Mouse (Mus musculus) skeletal muscle tissue, adult 2 months (tissue): ENCODE measurements at regions not wholly inside any gene's neighbourhood (a gene's known extent, or its start where the extent isn't known, plus 50 kb on each side); places are given as distances from the start of the nearest gene placed in this dataset.

Source experiments
- DNase-seq: peaks from one replicate; pipeline ENCODE4 v3.0.0-alpha.2; 2012; ENCODE audit warnings: low read depth, low spot score

GRCm38 (mm10) chr7:36940611-36941010 is 242.7 kb downstream of the Tshz3 start:
- no peak for DNase-seq

- DNase-seq: no peak
These were observed 247.3 kb downstream of the Tshz3 start for GRCm38 (mm10) chr7:36945024-36945815.

DNA sequence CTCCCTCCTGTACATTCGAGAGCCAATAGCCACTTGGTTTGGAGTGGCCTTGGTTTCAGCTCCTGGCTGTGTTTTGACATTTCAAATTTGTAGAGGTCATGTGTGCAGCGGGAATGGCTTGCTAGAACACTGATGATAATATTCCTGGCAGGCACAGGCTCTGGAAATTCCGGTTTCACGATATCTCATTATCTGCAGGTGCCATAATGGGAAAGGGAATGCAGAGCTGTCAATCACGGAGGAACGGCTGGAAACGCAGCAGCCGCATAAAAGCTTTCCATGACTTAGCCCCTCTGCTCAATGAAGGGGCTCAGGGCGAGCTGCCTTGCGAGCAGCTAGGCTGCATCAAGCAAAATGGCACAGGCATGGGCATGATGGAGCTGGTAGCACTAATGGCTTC is 251.6 kb downstream of the Tshz3 start:
- DNase-seq: no peak

GRCm38 (mm10) chr7:36955376-36955775 is 257.5 kb downstream of the Tshz3 start:
- DNase-seq: no peak

- DNase-seq: peak; percentile 64
These were observed 260.3 kb downstream of the Tshz3 start for GRCm38 (mm10) chr7:36958255-36958654.

GRCm38 (mm10) chr7:36971772-36972171 is 273.9 kb downstream of the Tshz3 start:
- no peak for DNase-seq

DNA sequence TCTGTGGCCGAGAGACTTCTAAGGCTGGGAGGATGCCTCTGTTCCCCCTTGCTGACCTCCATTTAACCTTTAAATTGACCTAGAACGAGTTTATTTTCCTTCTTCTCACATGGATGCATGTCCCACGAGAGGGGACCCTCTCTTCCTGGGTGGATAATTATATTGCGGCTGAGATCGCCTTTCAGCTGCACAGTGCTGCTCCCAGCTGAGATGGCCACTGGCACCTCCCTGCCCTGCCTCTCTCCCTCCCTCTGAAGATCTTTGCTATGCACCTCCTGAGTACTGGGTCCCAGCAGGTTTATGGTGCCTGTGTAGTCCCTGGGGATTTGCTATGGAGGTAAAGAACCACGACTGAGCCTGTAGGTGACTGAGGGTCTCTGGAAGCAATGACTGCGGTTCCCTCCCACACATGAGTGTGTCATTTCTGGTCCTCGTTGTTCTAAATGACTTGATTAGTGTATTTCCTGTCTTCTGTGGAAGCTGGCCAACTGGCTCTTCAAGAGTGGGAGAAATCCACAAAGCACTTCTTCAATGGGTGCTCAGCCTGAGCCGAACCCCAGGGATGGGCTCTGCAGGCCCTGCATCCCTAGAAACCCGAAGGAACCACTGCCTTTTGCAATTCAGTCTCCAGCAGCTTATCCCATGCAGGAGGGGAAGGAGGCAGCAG is 275.9 kb downstream of the Tshz3 start:
- no peak for DNase-seq

DNA sequence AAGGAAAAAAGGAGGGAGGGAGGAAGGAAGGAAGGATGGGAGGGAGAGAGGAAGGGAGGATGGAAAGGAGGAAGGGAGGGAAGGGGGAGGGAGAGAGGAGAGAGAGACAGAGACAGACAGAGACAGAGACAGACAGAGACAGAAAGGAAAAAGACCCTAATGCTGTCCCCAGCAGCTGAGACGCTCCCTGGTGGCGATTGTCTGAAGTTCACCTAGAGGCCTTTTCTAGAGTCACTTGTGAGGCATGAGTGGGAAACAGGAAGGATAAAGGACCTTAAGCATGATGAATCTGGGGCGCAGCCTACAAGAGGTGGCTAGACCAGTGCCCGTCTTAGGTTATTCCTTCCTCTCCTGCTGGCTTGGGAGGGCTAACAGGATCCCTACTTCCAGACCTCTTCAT is 276.7 kb downstream of the Tshz3 start:
- DNase-seq: no peak

- no peak for DNase-seq
These were observed 277.6 kb downstream of the Tshz3 start for GRCm38 (mm10) chr7:36975475-36975874.

- DNase-seq: no peak
These were observed 279.9 kb downstream of the Tshz3 start for GRCm38 (mm10) chr7:36977819-36978218.

DNA sequence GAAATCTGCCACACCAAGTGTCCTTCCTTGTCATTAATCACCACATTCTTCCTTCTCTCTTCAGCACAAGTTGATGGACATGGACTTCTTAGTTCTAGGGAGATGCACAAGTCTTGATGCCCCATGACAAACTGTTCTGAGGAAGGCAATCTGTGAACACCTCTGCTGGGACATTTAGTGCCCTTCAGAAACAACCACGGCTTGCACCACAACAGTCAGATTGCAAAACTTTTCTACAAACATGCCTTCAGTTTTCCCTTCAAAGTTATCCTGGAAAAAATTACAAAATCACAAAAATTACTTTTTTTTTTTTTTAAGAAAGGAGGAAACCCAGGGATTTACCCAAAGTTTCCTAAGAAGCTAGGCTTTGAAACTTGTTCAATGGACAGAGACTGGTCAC is 291.5 kb downstream of the Tshz3 start:
- DNase-seq: no peak

DNA sequence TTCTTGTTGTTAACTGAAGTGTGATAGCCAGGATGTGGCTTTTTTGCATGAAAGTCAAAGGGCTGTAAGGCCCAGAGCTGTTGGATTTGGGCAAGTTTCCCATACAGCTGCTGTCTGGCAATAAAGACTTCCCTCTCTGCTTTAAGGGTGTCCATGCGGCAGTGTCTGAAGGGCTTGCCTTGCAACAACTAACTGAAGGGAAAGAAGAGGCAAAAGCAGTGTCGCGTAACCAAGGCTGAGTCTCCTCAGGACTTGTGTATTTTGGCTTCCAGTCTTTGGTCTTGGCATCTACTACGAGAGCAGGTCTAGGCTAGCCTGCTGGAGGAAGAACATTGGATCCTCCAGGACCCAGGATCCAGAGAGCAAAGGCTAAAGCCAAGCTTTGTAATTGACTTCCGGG is 306.7 kb downstream of the Tshz3 start:
- peak; percentile 66 for DNase-seq

- DNase-seq: no peak
These were observed 307.8 kb downstream of the Tshz3 start for GRCm38 (mm10) chr7:37005701-37006100.

DNA sequence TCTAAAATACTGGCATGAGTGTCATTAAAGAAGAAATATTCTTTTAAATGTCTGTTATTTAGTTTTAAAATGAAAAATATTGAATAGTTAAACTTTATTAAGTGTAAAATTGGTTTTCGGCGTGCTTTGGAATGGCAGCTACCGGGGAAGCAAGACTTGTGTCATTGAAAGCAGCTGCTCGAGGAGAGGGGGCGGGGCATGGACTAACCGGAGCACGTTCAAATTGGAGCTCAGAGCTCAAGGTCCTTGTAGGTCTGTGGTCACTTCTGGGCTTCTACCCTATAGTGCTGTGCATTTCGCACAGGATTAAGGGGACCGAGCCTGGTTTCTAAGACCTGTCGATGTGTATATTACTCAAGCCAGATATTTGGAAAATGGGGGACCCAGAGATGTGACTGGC is 309.0 kb downstream of the Tshz3 start:
- DNase-seq: peak; percentile 14

DNA sequence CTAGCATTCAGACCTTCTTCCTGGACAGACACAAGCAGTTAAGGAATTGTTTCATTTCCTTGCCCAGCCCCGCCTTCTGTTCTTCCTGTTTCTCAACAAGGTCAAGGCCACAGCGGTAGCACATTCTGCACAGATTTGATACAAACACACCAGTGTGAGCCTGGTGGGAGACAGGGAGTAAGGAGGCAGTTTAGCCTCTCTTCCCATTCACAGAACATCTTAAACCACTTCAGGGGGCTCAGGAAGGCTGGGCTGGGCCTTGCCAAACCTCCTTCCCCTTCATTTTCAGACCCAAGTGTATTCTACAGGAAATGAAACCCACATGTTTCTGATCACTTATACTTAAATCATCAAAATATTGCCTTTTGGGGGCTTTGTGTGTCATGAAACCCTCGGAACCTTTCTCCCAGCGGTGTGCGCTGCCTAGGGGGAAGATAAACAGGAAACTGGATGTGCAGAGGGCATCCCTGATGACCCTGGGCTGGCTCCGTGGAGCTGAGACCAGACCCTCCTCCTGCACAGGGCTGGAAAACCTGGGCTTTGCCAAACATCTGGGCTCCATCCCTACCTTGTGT is 313.3 kb downstream of the Tshz3 start:
- DNase-seq: peak; percentile 24

DNA sequence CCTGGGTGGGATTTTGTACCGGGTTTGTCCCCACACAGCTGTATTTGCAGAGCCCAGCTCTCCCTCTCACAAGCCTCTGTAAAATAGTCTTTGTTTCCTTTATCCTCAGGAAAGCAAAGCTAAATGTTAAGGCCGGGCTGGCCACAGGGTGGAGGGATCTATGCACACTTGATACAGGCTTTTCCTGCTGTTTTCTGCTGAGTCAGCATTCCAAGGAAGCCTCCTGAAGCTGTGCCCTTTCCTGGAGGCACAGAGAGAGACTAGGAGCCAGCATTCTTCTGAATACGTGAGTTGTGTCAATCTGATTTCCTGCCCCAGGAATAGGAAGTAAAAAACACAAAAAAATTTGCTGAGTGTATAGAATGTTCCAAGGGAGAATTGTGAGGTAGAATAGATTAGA is 322.2 kb downstream of the Tshz3 start:
- no peak for DNase-seq

DNA sequence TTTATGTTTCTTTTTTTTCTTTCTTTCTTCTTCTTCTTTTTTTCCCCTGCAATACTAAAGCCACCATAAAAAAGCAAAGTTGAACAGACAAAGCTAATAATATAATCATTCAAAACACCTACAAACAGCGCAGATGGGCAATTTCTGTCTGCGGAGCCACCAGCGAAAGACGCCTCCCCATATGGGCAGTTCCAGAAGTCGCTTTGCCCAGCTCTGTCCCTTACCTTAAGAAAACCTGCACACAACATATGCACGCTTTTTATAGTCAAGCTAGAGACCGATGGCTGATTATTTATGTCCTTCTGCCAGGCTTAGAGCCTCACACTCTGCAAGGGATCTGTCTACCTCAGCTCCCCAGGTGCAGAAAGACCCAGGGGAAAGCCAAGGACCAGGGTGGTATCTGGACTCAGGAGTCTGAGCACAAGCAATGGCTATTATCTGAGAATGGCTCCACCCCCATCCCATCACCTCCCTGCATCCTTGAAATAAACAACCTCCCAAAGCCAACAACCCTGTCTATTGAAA is 326.6 kb downstream of the Tshz3 start:
- no peak for DNase-seq

DNA sequence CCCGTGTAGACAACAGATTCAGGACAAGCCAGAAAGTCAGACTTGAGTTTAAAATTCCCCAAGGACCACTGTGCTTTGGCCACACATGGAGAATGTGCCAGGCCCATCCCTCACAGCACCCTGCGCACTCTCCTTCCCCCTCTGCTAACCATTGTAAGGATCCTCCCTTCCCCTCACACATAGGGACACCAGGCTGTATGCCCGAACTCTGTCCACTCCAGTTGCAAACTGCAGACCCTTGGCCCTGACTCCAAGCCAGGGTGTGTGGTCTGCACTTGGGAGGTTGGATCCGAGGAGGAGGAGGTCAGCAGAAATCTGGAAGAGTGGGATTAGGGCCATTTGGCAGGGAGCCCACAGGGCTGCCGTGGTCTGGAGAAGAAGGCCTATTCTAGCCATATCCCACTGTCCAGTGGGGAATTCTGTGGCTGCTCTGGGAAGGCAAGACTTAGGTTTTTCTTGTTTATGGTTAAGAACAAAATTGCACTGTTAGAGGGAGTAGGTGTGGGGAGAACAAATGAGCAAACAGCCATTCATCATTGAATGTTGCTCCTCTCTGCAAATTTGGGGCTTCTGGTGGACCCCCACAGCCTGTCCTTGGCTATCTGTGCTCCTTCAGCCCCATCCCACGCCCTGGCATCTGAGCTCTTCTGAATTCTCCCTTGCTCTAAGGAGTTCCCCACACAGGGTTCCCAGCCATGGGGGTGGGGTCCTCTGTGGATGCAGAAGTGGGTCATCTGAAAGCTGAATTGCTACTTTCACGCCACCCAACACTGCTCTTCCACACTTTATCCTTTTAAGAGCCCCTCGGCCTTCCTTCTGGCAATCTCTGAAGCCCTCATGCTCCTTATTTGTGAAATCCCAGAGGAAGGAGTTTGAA is 366.9 kb downstream of the Tshz3 start:
- DNase-seq: peak; percentile 5

DNA sequence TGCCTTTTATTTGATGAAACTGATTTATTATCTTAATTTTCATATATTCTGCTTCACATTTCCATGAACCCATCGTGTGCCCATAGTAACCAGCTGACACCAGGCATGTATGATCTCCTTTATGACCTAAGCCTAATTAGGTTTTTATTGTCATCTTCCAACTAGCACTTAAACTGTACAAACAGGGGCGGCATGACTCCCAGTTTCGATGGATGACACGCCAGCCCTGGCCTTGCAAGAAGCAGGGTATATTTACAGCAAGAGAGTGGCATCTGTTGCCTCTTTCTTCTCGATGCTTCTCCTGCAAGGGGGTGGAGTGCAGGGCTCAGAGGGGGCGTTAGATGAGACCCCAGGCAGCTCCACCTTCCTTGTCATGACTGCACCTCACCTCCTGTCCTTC is 379.8 kb downstream of the Tshz3 start:
- DNase-seq: no peak

DNA sequence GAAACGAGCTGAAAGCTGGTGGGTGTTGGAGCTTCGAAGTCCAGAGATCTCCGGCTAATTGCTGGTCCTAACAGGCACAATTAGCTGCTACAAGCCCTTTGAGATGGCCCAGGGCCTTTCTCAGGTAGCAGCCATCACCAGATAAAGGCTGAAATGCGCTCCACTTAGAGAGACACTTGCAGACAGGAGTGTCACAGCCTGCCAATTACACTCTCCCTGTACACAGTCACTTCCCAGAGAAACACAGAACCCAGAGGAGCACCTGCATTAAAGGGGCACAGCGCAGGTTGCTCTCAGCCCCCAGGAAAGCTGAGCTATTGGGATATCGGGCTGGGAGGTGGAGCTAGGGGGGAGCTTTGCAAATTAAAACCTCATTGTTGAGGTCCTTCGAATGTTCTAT is 380.2 kb downstream of the Tshz3 start:
- no peak for DNase-seq

- no peak for DNase-seq
These were observed 391.8 kb downstream of the Tshz3 start for GRCm38 (mm10) chr7:37089726-37090125.

GRCm38 (mm10) chr7:37092572-37092971 is 394.7 kb downstream of the Tshz3 start:
- no peak for DNase-seq
